Mouse (Mus musculus): ENCODE measurements around the gene Josd2. TPM values are rescaled to one million over a fixed set of nuclear protein-coding genes. Genes with fewer than 3 reads are reported as not detected.

Josd2 gene
- polyA plus RNA-seq, 1 experiment from 2014 or later, result 73.3 TPM

DNA sequence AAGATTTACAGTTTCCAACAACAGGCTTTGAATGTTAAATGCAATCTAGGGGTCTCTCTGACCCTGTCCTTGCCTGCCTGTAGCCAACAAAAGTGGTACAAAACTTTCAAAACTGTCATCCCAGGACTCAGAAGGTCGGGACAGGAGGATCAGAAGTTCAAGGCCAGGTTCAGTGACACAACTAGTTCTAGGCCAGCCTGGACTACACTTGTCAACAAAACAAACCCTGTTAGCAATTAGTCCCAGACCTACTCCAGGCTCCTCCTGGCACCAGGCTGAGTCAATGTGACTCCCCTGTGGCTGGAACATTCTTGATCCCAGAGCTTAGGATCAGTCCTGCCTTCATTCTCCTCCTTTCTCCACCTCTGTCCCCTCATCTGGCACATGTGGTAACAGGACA lies 31.1 kb downstream of the Josd2 start:
- Histone ChIP-seq H3K4me1 (peaks cover 24% of the 10 kb centered on the region), H3K9me3 (replicated peaks) (no peaks in the 10 kb centered on the region), H3K27me3 (ENCODE audit: low read depth, poor library complexity, severe bottlenecking) (peaks cover 22% of the 10 kb centered on the region), H3K36me3 (peaks cover 8% of the 10 kb centered on the region), H3K4me3 (no peak overlapping the region), H3K27ac (no peak overlapping the region)
- no peak for DNase-seq (ENCODE audit: low spot score)
- WGBS, result 79% methylated on average over 1 of the region's 1 CpGs

DNA sequence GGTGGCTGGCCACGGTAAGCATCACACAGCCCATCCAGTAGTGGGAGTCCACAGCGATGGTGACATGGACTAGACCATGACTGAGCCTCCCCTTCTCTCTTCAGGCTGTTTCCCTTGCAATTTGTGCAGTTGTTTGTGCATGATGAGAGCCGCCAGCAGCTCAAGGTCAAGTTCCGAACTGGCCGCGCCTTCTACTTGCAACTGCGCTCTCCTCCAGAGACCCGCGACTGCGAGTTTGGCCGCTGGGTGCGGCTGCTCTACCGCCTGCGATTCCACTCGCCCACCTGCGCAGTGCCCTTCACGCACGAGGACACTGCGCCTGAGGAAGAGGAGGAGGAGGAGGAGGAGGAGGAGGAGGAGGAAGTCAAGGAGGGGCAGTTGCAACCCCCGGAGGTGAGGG lies 32.3 kb downstream of the Josd2 start:
- 63% methylated on average over 20 of the region's 20 CpGs for WGBS

DNA sequence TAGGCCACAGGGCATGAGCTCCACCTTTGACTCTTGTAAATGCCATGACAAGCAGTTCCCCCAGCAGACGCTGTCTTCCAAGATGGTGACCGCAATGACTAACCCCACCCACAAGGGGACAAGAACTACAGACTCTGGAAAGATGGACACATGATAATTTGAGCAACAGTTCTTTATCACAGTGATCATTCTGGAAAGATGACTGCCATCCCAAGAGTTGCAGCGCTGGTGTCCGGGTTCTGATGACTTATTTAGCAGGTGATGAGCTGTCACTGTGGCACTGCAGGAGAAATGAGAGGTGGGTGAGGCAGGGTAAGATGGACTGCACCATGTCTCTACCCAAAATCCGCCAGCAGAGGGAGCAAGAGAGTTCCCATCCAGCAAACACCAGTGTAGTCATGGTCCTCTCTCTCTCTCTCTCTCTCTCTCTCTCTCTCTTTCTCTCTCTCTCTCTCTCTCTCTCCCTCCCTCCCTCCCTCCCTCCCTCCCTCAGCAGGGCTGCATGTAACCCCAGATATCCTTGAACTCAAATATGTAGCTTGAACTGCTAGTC lies 33.9 kb downstream of the Josd2 start:
- DNase-seq (ENCODE audit: low spot score), result peak; percentile 80
- H3K4me3 ChIP-seq, result no peak overlapping the region
- no peaks in the 10 kb centered on the region for H3K9me3 ChIP-seq (replicated peaks)
- H3K36me3 ChIP-seq, result no peaks in the 10 kb centered on the region
- no peak overlapping the region for H3K27ac ChIP-seq
- H3K4me1 ChIP-seq, result peaks cover 11% of the 10 kb centered on the region
- peaks cover 22% of the 10 kb centered on the region for H3K27me3 ChIP-seq (ENCODE audit: low read depth, poor library complexity, severe bottlenecking)
- 44% methylated on average over 5 of the region's 5 CpGs for WGBS

More for the DNA sequence above, 32.3 kb downstream of the Josd2 start:
- Histone ChIP-seq H3K27me3 (ENCODE audit: low read depth, poor library complexity, severe bottlenecking) (peaks cover 22% of the 10 kb centered on the region), H3K4me3 (no peak overlapping the region), H3K27ac (no peak overlapping the region), H3K36me3 (no peaks in the 10 kb centered on the region), H3K4me1 (peaks cover 20% of the 10 kb centered on the region), H3K9me3 (replicated peaks) (no peaks in the 10 kb centered on the region)
- DNase-seq (ENCODE audit: low spot score), result no peak

DNA sequence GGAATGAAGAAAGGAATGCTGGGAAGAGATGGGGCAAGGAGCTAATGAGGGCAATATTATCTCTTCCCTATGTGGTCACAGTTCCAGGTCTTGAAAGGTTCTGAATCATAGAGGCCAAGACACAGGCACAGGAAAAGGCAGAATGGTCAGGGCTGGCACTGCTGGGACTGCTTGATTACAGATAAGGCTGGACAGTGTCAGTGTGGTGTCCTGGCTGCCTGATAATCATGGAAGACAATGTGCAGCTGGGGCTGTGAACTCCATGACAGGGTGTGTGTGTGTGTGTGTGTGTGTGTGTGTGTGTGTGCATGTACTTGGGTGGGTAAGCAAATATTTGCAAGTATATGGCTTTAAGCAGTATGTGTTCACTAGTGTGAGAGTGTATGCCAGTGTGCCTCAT lies 39.7 kb downstream of the Josd2 start:
- no peak overlapping the region for H3K27ac ChIP-seq
- H3K36me3 ChIP-seq, result no peaks in the 10 kb centered on the region
- H3K4me1 ChIP-seq, result no peaks in the 10 kb centered on the region
- H3K9me3 ChIP-seq (replicated peaks), result no peaks in the 10 kb centered on the region
- no peak overlapping the region for H3K4me3 ChIP-seq
- H3K27me3 ChIP-seq (ENCODE audit: low read depth, poor library complexity, severe bottlenecking), result peaks cover 22% of the 10 kb centered on the region
- DNase-seq (ENCODE audit: low spot score), result no peak

DNA sequence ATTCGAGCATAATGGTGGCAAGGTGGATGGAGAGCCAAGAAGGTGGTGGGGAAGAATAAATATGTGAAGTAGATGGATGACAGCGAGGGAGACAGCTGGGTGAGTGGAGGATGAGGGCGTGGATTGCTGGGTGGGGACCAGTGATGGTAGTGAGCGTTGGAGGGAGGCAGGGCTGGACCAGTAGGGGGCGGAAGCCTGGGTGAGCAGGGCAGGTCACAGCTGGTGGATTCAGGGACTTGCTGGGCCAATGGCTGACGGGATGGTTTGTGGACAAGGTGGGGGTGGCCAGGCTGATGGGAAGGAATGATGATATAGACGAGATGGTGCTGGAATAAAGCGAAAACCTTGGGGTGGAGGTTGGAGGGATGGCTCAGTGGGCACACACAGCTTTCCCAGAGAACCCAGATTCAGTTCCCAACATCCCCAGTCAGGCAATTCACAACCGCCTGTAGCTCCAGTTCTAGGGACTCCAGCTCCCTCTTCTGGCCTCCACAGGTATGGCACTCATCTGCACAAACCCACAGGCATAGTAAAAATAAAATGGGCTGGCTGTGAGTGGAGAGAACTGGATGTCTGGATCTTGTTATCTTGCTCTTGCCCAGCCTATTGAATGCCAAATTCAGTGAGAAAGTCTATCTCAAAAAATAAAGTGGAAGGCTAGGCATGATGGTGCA lies 51.6 kb downstream of the Josd2 start:
- H3K4me1 ChIP-seq, result peaks cover 4% of the 10 kb centered on the region; the same call in 1 of the 2 replicates
- no peak for DNase-seq (ENCODE audit: low spot score)
- 64% methylated on average over 9 of the region's 9 CpGs for WGBS

DNA sequence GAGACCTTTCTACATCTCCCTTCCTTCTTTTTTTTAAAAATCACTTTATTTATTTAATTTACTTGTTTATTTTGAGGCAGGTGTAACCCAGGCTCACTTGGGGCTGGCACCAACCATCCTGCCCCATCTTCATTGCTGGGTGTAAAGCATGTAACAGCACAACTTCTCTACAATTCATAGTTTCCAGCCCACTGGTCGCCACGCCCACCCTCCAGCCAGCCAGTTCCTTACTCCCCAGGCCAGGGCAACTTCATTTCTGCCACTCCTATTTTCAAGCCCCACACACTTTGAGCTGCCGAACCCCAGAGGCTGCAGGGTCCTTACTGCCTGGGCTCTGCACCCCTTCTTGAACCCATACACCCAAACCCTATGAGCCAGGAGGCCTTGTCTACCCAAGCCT lies 53.2 kb downstream of the Josd2 start:
- Histone ChIP-seq H3K27ac (no peak overlapping the region), H3K4me1 (peaks cover 14% of the 10 kb centered on the region), H3K9me3 (replicated peaks) (no peaks in the 10 kb centered on the region), H3K4me3 (no peak overlapping the region), H3K36me3 (no peaks in the 10 kb centered on the region), H3K27me3 (ENCODE audit: low read depth, poor library complexity, severe bottlenecking) (peaks cover 69% of the 10 kb centered on the region)
- DNase-seq (ENCODE audit: low spot score), result no peak
- 66% methylated on average over 3 of the region's 3 CpGs for WGBS

More for the DNA sequence above, 51.6 kb downstream of the Josd2 start:
- Histone ChIP-seq H3K27ac (no peak overlapping the region), H3K9me3 (replicated peaks) (no peaks in the 10 kb centered on the region), H3K27me3 (ENCODE audit: low read depth, poor library complexity, severe bottlenecking) (peaks cover 52% of the 10 kb centered on the region), H3K4me3 (no peak overlapping the region), H3K36me3 (no peaks in the 10 kb centered on the region)

Small RNA genes lying within 50 kb of the gene (microRNA-seq; reads per million reads assigned to microRNA genes)
- 0.88 reads per million for gene Mir7052

Other genes starting within 250 kb of the Josd2 start
- not detected in 2 replicates for gene Klk1, start 242.6 kb upstream of the Josd2 start, polyA plus RNA-seq (2016; fragmentation: Nextera tagmentation; extraction: Ambion mirVana)
- not detected in 2 replicates for gene Gm36864, start 231.8 kb upstream of the Josd2 start, polyA plus RNA-seq (2016; fragmentation: Nextera tagmentation; extraction: Ambion mirVana)
- 0.88 and 1.1 TPM in 2 replicates for gene 1700028J19Rik, start 221.3 kb upstream of the Josd2 start, polyA plus RNA-seq (2016; fragmentation: Nextera tagmentation; extraction: Ambion mirVana)
- 179 and 220 TPM in 2 replicates for gene 2410002F23Rik, start 221.3 kb upstream of the Josd2 start, polyA plus RNA-seq (2016; fragmentation: Nextera tagmentation; extraction: Ambion mirVana)
- gene Acp4, start 210.6 kb upstream of the Josd2 start, polyA plus RNA-seq (2016; fragmentation: Nextera tagmentation; extraction: Ambion mirVana), result 0.15 and 0.18 TPM in 2 replicates
- gene Gm15517, start 206.5 kb upstream of the Josd2 start, polyA plus RNA-seq (2016; fragmentation: Nextera tagmentation; extraction: Ambion mirVana), result not detected in 2 replicates
- gene Clec11a, start 161.1 kb upstream of the Josd2 start, polyA plus RNA-seq (2016; fragmentation: Nextera tagmentation; extraction: Ambion mirVana), result 1.1 and 1.7 TPM in 2 replicates
- 0.31 and 0.40 TPM in 2 replicates for gene Shank1, start 157.7 kb upstream of the Josd2 start, polyA plus RNA-seq (2016; fragmentation: Nextera tagmentation; extraction: Ambion mirVana)
- gene Syt3, start 83.9 kb upstream of the Josd2 start, polyA plus RNA-seq (2016; fragmentation: Nextera tagmentation; extraction: Ambion mirVana), result 1.1 and 1.9 TPM in 2 replicates
- 0.50 and 0.68 TPM in 2 replicates for gene 1700008O03Rik, start 82.2 kb upstream of the Josd2 start, polyA plus RNA-seq (2016; fragmentation: Nextera tagmentation; extraction: Ambion mirVana)
- gene Lrrc4b, start 39.0 kb upstream of the Josd2 start, polyA plus RNA-seq (2016; fragmentation: Nextera tagmentation; extraction: Ambion mirVana), result 0.06 and 0.21 TPM in 2 replicates
- not detected in 2 replicates for gene Aspdh, start 2.6 kb upstream of the Josd2 start, polyA plus RNA-seq (2016; fragmentation: Nextera tagmentation; extraction: Ambion mirVana)
- 78.6 and 91.4 TPM in 2 replicates for gene Emc10, start 28.5 kb downstream of the Josd2 start, polyA plus RNA-seq (2016; fragmentation: Nextera tagmentation; extraction: Ambion mirVana)
- gene Fam71e1, start 28.6 kb downstream of the Josd2 start, polyA plus RNA-seq (2016; fragmentation: Nextera tagmentation; extraction: Ambion mirVana), result 10.6 and 16.5 TPM in 2 replicates
- 0.05 and 0.11 TPM in 2 replicates for gene Mybpc2, start 56.7 kb downstream of the Josd2 start, polyA plus RNA-seq (2016; fragmentation: Nextera tagmentation; extraction: Ambion mirVana)
- gene Spib, start 64.1 kb downstream of the Josd2 start, polyA plus RNA-seq (2016; fragmentation: Nextera tagmentation; extraction: Ambion mirVana), result 0.20 TPM in 1 of 2 replicates, not detected in the other
- gene Pold1, start 80.9 kb downstream of the Josd2 start, polyA plus RNA-seq (2016; fragmentation: Nextera tagmentation; extraction: Ambion mirVana), result 175 and 184 TPM in 2 replicates
- 74.5 and 82.2 TPM in 2 replicates for gene Nr1h2, start 86.0 kb downstream of the Josd2 start, polyA plus RNA-seq (2016; fragmentation: Nextera tagmentation; extraction: Ambion mirVana)
- gene Napsa, start 104.4 kb downstream of the Josd2 start, polyA plus RNA-seq (2016; fragmentation: Nextera tagmentation; extraction: Ambion mirVana), result 0.14 and 0.20 TPM in 2 replicates
- 0.21 and 0.28 TPM in 2 replicates for gene Kcnc3, start 122.7 kb downstream of the Josd2 start, polyA plus RNA-seq (2016; fragmentation: Nextera tagmentation; extraction: Ambion mirVana)
- gene Myh14, start 202.9 kb downstream of the Josd2 start, polyA plus RNA-seq (2016; fragmentation: Nextera tagmentation; extraction: Ambion mirVana), result 0.63 and 1.8 TPM in 2 replicates
- not detected in 2 replicates for gene Izumo2, start 240.8 kb downstream of the Josd2 start, polyA plus RNA-seq (2016; fragmentation: Nextera tagmentation; extraction: Ambion mirVana)